In genomic region chr11:69062194-69062760, GRCm38 (mm10) we compare ENCODE assay signal across 8 mouse cellular contexts. TPM values are rescaled to one million over a fixed set of nuclear protein-coding genes. Genes with fewer than 3 reads are reported as not detected.
DNase-seq lines count a peak whose midpoint lies in the region; ATAC-seq lines count a peak whose summit lies in the region.

No protein-coding gene starts in this region.

- no peak overlapping the region for H3K9ac ChIP-seq in heart, embryonic 12.5 days
- H3K9ac ChIP-seq in kidney, embryonic 16.5 days (replicated peaks; ENCODE audit: low read length), result peak overlapping the region; percentile 58
- peak overlapping the region; percentile 97 for H3K9ac ChIP-seq in liver, embryonic 13.5 days
- H3K9ac ChIP-seq in neural tube, embryonic 12.5 days, result no peak overlapping the region

- peak; percentile 66 for DNase-seq in 3134 (ENCODE audit: extremely low read depth, insufficient read length, low spot score)
- DNase-seq in adipocyte (ENCODE audit: low spot score), result peak; percentile 78
- DNase-seq in embryonic facial prominence, embryonic 10.5 days (ENCODE audit: low spot score), result peak; percentile 76
- DNase-seq in liver, embryonic 13.5 days, result peak; percentile 70
- peak; percentile 76 for DNase-seq in thymus, postnatal 0 days (ENCODE audit: low spot score)

- H3K9me3 ChIP-seq in embryonic facial prominence, embryonic 10.5 days, result no peaks in the 10 kb centered on the region
- no peaks in the 10 kb centered on the region for H3K9me3 ChIP-seq in heart, embryonic 12.5 days (replicated peaks)
- H3K9me3 ChIP-seq in kidney, embryonic 16.5 days (ENCODE audit: low read length), result no peaks in the 10 kb centered on the region
- no peaks in the 10 kb centered on the region for H3K9me3 ChIP-seq in liver, embryonic 13.5 days (replicated peaks)
- H3K9me3 ChIP-seq in neural tube, embryonic 12.5 days, result no peaks in the 10 kb centered on the region

- peaks cover 56% of the 10 kb centered on the region for H3K4me1 ChIP-seq in embryonic facial prominence, embryonic 10.5 days
- H3K4me1 ChIP-seq in heart, embryonic 12.5 days (replicated peaks), result peaks cover 36% of the 10 kb centered on the region
- H3K4me1 ChIP-seq in kidney, embryonic 16.5 days (ENCODE audit: insufficient read depth, low read length), result peaks cover 45% of the 10 kb centered on the region
- peaks cover 66% of the 10 kb centered on the region for H3K4me1 ChIP-seq in liver, embryonic 13.5 days (replicated peaks)
- peaks cover 40% of the 10 kb centered on the region for H3K4me1 ChIP-seq in neural tube, embryonic 12.5 days

- no peak for ATAC-seq in heart, embryonic 12.5 days (ENCODE audit: insufficient number of reproducible peaks, low FRiP score)
- no peak for ATAC-seq in kidney, embryonic 16.5 days (ENCODE audit: low FRiP score, low TSS enrichment)
- ATAC-seq in liver, embryonic 13.5 days (ENCODE audit: low read depth), result no peak; the same call in 1 of the 2 replicates
- no peak for ATAC-seq in neural tube, embryonic 12.5 days (ENCODE audit: low FRiP score, low read depth)

- H3K27ac ChIP-seq in embryonic facial prominence, embryonic 10.5 days (replicated peaks), result peak overlapping the region; percentile 48; the same call in 1 of the 2 replicates
- peak overlapping the region; percentile 55; the same call in 1 of the 2 replicates for H3K27ac ChIP-seq in heart, embryonic 12.5 days (ENCODE audit: poor library complexity, severe bottlenecking)
- H3K27ac ChIP-seq in kidney, embryonic 16.5 days (ENCODE audit: low read length), result peak overlapping the region; percentile 75
- peak overlapping the region; percentile 84 for H3K27ac ChIP-seq in liver, embryonic 13.5 days
- H3K27ac ChIP-seq in neural tube, embryonic 12.5 days, result no peak overlapping the region

- H3K27me3 ChIP-seq in embryonic facial prominence, embryonic 10.5 days (replicated peaks; ENCODE audit: low read depth, poor library complexity, severe bottlenecking), result peaks cover 9% of the 10 kb centered on the region
- no peaks in the 10 kb centered on the region for H3K27me3 ChIP-seq in heart, embryonic 12.5 days (replicated peaks)
- H3K27me3 ChIP-seq in kidney, embryonic 16.5 days (ENCODE audit: insufficient read depth, low read length), result no peaks in the 10 kb centered on the region
- no peaks in the 10 kb centered on the region for H3K27me3 ChIP-seq in liver, embryonic 13.5 days
- H3K27me3 ChIP-seq in neural tube, embryonic 12.5 days (replicated peaks), result no peaks in the 10 kb centered on the region

- peak overlapping the region; percentile 90 for H3K4me3 ChIP-seq in embryonic facial prominence, embryonic 10.5 days
- H3K4me3 ChIP-seq in heart, embryonic 12.5 days, result peak overlapping the region; percentile 70
- H3K4me3 ChIP-seq in kidney, embryonic 16.5 days (ENCODE audit: low read length), result peak overlapping the region; percentile 79
- H3K4me3 ChIP-seq in liver, embryonic 13.5 days (replicated peaks), result peak overlapping the region; percentile 79
- peak overlapping the region; percentile 74 for H3K4me3 ChIP-seq in neural tube, embryonic 12.5 days

- WGBS in embryonic facial prominence, embryonic 10.5 days, result under 1% methylated on average over 17 of the region's 17 CpGs
- WGBS in heart, embryonic 12.5 days, result under 1% methylated on average over 17 of the region's 17 CpGs
- under 1% methylated on average over 17 of the region's 17 CpGs for WGBS in kidney, embryonic 16.5 days
- WGBS in liver, embryonic 13.5 days (ENCODE audit: insufficient replicate concordance), result under 1% methylated on average over 17 of the region's 17 CpGs
- under 1% methylated on average over 17 of the region's 17 CpGs for WGBS in neural tube, embryonic 12.5 days

- no peaks in the 10 kb centered on the region for H3K36me3 ChIP-seq in embryonic facial prominence, embryonic 10.5 days (replicated peaks)
- no peaks in the 10 kb centered on the region for H3K36me3 ChIP-seq in heart, embryonic 12.5 days
- H3K36me3 ChIP-seq in kidney, embryonic 16.5 days (ENCODE audit: insufficient read depth, low read length), result no peaks in the 10 kb centered on the region
- no peaks in the 10 kb centered on the region for H3K36me3 ChIP-seq in liver, embryonic 13.5 days
- H3K36me3 ChIP-seq in neural tube, embryonic 12.5 days, result no peaks in the 10 kb centered on the region

- peak overlapping the region; percentile 77 for H3K4me2 ChIP-seq in heart, embryonic 12.5 days
- peak overlapping the region; percentile 85 for H3K4me2 ChIP-seq in kidney, embryonic 16.5 days (replicated peaks; ENCODE audit: low read depth, low read length)
- peak overlapping the region; percentile 75 for H3K4me2 ChIP-seq in liver, embryonic 13.5 days
- peak overlapping the region; percentile 97 for H3K4me2 ChIP-seq in neural tube, embryonic 12.5 days (replicated peaks)

RNA-seq across cellular contexts. Expression of gene Borcs6, which starts 2.8 kb away (rescaled TPM):
- 5.3 and 5.9 TPM in 2 replicates for polyA plus RNA-seq in embryonic facial prominence, embryonic 10.5 days (2016; fragmentation: Nextera tagmentation; extraction: Ambion mirVana)
- 10.7 and 13.6 TPM in 2 replicates for polyA plus RNA-seq in heart, embryonic 12.5 days (2016; fragmentation: Nextera tagmentation; extraction: Ambion mirVana)
- polyA plus RNA-seq in kidney, embryonic 16.5 days (2015; fragmentation: Nextera tagmentation; extraction: Ambion mirVana), result 8.0 and 9.1 TPM in 2 replicates
- polyA plus RNA-seq in liver, embryonic 13.5 days (2015; fragmentation: Nextera tagmentation; extraction: Ambion mirVana), result 3.5 TPM in 2 replicates
- 17.9 and 18.9 TPM in 2 replicates for polyA plus RNA-seq in neural tube, embryonic 12.5 days (2016; fragmentation: Nextera tagmentation; extraction: Ambion mirVana)
- polyA plus RNA-seq in thymus, postnatal 0 days (2015; fragmentation: Nextera tagmentation; extraction: Ambion mirVana), result 9.8 and 12.4 TPM in 2 replicates

RNA-seq across cellular contexts. Expression of gene Tmem107, which starts 8.3 kb away (rescaled TPM):
- polyA plus RNA-seq in embryonic facial prominence, embryonic 10.5 days (2016; fragmentation: Nextera tagmentation; extraction: Ambion mirVana), result 41.0 and 44.5 TPM in 2 replicates
- polyA plus RNA-seq in heart, embryonic 12.5 days (2016; fragmentation: Nextera tagmentation; extraction: Ambion mirVana), result 30.6 and 31.5 TPM in 2 replicates
- polyA plus RNA-seq in kidney, embryonic 16.5 days (2015; fragmentation: Nextera tagmentation; extraction: Ambion mirVana), result 61.0 and 68.1 TPM in 2 replicates
- 30.8 and 31.7 TPM in 2 replicates for polyA plus RNA-seq in liver, embryonic 13.5 days (2015; fragmentation: Nextera tagmentation; extraction: Ambion mirVana)
- polyA plus RNA-seq in neural tube, embryonic 12.5 days (2016; fragmentation: Nextera tagmentation; extraction: Ambion mirVana), result 36.1 and 39.8 TPM in 2 replicates
- polyA plus RNA-seq in thymus, postnatal 0 days (2015; fragmentation: Nextera tagmentation; extraction: Ambion mirVana), result 29.8 and 33.2 TPM in 2 replicates

RNA-seq across cellular contexts. Expression of gene Aurkb, which starts 16.8 kb away (rescaled TPM):
- polyA plus RNA-seq in embryonic facial prominence, embryonic 10.5 days (2016; fragmentation: Nextera tagmentation; extraction: Ambion mirVana), result 215 and 218 TPM in 2 replicates
- 79.4 and 85.9 TPM in 2 replicates for polyA plus RNA-seq in heart, embryonic 12.5 days (2016; fragmentation: Nextera tagmentation; extraction: Ambion mirVana)
- 176 and 177 TPM in 2 replicates for polyA plus RNA-seq in kidney, embryonic 16.5 days (2015; fragmentation: Nextera tagmentation; extraction: Ambion mirVana)
- polyA plus RNA-seq in liver, embryonic 13.5 days (2015; fragmentation: Nextera tagmentation; extraction: Ambion mirVana), result 116 and 123 TPM in 2 replicates
- 95.5 and 98.4 TPM in 2 replicates for polyA plus RNA-seq in neural tube, embryonic 12.5 days (2016; fragmentation: Nextera tagmentation; extraction: Ambion mirVana)
- polyA plus RNA-seq in thymus, postnatal 0 days (2015; fragmentation: Nextera tagmentation; extraction: Ambion mirVana), result 134 and 154 TPM in 2 replicates

RNA-seq across cellular contexts. Expression of gene Vamp2, which starts 26.0 kb away (rescaled TPM):
- polyA plus RNA-seq in embryonic facial prominence, embryonic 10.5 days (2016; fragmentation: Nextera tagmentation; extraction: Ambion mirVana), result 60.9 and 70.0 TPM in 2 replicates
- 97.2 and 100 TPM in 2 replicates for polyA plus RNA-seq in heart, embryonic 12.5 days (2016; fragmentation: Nextera tagmentation; extraction: Ambion mirVana)
- polyA plus RNA-seq in kidney, embryonic 16.5 days (2015; fragmentation: Nextera tagmentation; extraction: Ambion mirVana), result 81.5 and 114 TPM in 2 replicates
- polyA plus RNA-seq in liver, embryonic 13.5 days (2015; fragmentation: Nextera tagmentation; extraction: Ambion mirVana), result 12.5 and 15.9 TPM in 2 replicates
- polyA plus RNA-seq in neural tube, embryonic 12.5 days (2016; fragmentation: Nextera tagmentation; extraction: Ambion mirVana), result 149 and 174 TPM in 2 replicates
- 35.9 and 38.5 TPM in 2 replicates for polyA plus RNA-seq in thymus, postnatal 0 days (2015; fragmentation: Nextera tagmentation; extraction: Ambion mirVana)

RNA-seq across cellular contexts. Expression of gene Per1, which starts 32.7 kb away (rescaled TPM):
- 6.1 and 7.3 TPM in 2 replicates for polyA plus RNA-seq in embryonic facial prominence, embryonic 10.5 days (2016; fragmentation: Nextera tagmentation; extraction: Ambion mirVana)
- polyA plus RNA-seq in heart, embryonic 12.5 days (2016; fragmentation: Nextera tagmentation; extraction: Ambion mirVana), result 9.4 and 9.8 TPM in 2 replicates
- polyA plus RNA-seq in kidney, embryonic 16.5 days (2015; fragmentation: Nextera tagmentation; extraction: Ambion mirVana), result 11.4 and 15.6 TPM in 2 replicates
- 1.9 TPM in 2 replicates for polyA plus RNA-seq in liver, embryonic 13.5 days (2015; fragmentation: Nextera tagmentation; extraction: Ambion mirVana)
- 7.4 and 9.0 TPM in 2 replicates for polyA plus RNA-seq in neural tube, embryonic 12.5 days (2016; fragmentation: Nextera tagmentation; extraction: Ambion mirVana)
- polyA plus RNA-seq in thymus, postnatal 0 days (2015; fragmentation: Nextera tagmentation; extraction: Ambion mirVana), result 3.5 and 4.7 TPM in 2 replicates

Comparison
In these comparisons a context has a peak if more than half of its experiments do, and no peak if none do; other contexts are left out.
1. H3K9ac ChIP-seq: peak in kidney, embryonic 16.5 days (single experiment) and liver, embryonic 13.5 days (single experiment); none in heart, embryonic 12.5 days (single experiment) and neural tube, embryonic 12.5 days (single experiment).
2. Peak in every context shown above with its lines, with median percentiles within 50 percentile points of each other: DNase-seq, H3K4me3 ChIP-seq and H3K4me2 ChIP-seq.